Mouse (Mus musculus): ENCODE measurements at regions not wholly inside any gene's neighbourhood (a gene's known extent, or its start where the extent isn't known, plus 50 kb on each side); places are given as distances from the start of the nearest gene placed in this dataset.

- DNase-seq (ENCODE audit: low spot score in 2 of 2), result no peak
Observed at GRCm38 (mm10) chr14:98533600-98533999, 364.0 kb upstream of the Dach1 start.

GRCm38 (mm10) chr14:98520966-98521365 is 351.4 kb upstream of the Dach1 start:
- no peak for DNase-seq (ENCODE audit: low spot score in 2 of 2)

DNA sequence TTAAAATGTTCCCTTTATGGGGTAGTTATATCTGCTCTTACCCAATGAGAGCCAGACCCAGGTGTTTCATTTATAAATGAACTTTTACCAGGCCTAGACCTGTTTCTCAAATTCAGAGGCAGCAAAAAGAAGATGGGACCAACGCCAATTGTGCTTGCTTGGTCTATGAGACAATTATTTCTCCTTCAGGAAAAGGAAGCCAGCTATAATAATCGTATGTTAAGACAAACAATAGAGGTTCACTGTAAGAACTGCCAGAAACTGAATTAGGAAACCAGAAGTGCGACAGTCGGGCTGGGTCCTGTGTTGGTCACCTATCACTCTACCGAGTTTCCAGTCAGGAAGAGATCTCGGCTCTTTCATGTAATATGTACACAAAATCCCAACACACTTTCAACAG is 335.8 kb upstream of the Dach1 start:
- peak; percentile 12 to 37 for DNase-seq (ENCODE audit: low spot score in 2 of 2)

- DNase-seq (ENCODE audit: low spot score in 2 of 2), result no peak
Observed at GRCm38 (mm10) chr14:98477416-98477815, 307.9 kb upstream of the Dach1 start.

DNA sequence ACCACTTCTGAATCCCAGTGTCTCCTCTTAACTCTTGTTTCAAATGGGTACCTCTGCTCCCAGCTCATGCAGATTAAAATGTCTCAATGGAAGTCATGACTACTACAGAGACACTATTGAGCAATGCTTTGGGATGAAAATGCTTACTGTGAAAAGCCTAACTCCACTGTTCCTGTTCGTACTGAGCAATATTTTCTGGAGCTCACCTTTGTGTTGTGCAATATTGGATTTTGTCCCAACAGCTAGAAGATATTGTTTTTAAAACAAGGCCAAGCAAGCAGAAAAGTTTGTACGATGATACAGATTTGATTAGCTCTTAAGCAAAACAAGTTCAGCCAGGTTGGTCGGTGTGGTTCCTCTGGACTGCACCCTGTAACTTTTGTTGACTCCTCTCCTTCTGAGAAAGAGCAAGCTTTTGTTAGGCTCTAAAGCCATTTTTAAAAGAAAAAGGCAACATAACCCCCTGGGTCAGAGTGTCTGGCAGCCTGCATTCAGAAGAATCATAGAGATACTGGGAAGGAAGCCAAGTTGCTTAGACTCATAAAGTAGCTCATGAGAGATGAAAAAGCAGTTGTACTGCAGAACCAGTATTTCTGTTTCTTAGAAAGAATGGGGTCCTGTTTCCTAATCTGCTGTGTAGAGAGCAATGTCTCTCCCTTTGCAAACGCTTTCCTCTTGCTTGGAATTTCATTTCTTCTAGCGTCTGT is 302.4 kb upstream of the Dach1 start:
- no peak for DNase-seq (ENCODE audit: low spot score in 2 of 2)

- DNase-seq (ENCODE audit: low spot score in 2 of 2), result no peak
Observed at GRCm38 (mm10) chr14:98454461-98454860, 284.9 kb upstream of the Dach1 start.

GRCm38 (mm10) chr14:98452191-98452590 is 282.6 kb upstream of the Dach1 start:
- DNase-seq (ENCODE audit: low spot score in 2 of 2), result no peak

DNA sequence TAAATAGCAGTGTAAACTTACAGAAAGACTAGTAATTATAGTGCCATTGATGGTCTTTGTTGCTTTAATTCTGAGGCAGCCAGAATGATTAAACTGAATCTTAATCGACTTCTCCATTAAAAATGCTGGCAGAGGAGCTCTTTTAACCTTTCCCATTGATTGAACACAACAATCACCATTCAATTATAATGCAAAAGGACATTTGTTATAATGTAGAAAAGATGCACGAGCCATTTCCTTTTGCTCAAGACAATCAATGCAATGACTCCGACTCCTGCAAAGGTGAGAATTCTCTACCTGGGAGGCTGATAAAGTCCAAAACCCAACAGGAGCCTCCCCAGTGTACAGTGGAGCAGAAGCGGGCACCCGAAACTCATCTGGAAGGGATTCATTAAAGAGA is 280.0 kb upstream of the Dach1 start:
- no peak for DNase-seq (ENCODE audit: low spot score in 2 of 2)

DNA sequence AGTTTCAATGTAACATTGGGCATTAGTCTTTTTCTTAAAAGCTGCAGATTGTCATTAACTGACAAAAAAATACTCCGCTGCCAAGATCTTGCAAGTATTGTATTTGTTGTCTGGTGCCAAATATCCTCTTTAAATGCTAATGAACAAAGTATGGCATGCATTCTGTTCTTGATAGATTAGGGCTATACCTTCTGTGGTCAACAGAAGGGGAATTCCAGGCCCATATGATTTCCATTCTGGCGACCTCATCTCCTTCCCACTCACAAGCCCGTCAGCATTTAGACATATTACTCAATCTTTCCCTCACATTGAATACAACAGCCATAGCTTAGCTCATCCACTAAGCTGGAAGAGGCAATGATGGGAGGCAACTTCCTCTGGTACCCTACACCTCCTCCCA is 272.8 kb upstream of the Dach1 start:
- no peak for DNase-seq (ENCODE audit: low spot score in 2 of 2)

DNA sequence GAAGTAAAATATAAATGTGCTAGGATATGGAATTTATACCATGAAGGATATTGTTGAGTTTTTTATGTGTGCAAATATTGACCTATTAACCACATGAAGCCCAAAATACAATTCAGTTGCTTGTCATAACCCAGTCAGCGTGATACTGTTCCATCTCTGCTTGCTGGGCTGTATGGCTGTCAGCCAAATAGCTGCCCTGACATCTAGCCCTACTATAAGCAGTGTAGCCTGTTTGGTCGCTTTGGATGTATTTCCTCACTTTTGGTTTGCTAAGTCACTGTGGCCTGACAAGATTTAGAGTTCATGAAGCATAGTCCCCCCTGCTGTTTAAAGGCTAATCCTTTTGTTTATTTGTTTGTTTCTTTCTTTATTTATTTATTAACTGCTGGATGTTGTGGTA is 272.4 kb upstream of the Dach1 start:
- DNase-seq (ENCODE audit: low spot score in 2 of 2), result no peak

DNA sequence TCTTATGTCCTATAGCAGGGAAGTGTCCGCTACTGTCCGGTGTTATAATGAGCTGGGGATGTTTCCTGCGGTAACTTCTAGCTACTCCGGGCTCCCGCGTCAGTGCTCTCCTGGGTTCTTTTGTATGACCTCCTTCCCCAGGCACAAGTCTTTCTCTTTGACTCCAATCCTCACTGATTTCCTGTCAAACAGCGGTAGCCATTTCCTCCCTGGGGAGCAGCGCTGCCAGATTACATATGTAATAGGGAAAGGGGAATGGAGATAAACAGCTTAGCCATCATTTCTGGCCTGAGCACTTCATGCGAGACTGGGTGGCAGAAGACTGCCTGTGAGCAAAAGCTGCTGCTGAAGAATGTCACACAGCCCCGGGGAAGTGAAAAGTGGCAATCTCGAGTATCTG is 262.4 kb upstream of the Dach1 start:
- no peak for DNase-seq (ENCODE audit: low spot score in 2 of 2)

DNA sequence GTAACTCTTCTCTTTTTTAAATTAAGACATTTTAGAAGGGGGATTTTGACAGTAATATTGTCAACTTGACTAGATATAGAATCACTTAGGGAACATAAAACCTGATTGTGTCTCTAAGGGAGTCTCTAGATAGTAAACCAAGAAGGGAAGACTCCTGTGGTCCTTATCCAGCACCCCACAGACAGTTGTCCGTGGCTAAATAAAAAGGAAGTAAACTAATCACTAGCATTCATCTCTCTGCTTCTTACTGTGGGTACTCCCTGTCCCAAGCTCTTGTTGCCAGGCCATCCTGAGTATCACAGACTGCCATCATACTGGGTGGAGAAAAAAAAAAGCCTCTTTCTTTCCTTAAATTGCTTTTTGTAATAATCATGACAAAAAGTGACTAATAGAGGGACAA is 248.2 kb upstream of the Dach1 start:
- no peak for DNase-seq (ENCODE audit: low spot score in 2 of 2)

DNA sequence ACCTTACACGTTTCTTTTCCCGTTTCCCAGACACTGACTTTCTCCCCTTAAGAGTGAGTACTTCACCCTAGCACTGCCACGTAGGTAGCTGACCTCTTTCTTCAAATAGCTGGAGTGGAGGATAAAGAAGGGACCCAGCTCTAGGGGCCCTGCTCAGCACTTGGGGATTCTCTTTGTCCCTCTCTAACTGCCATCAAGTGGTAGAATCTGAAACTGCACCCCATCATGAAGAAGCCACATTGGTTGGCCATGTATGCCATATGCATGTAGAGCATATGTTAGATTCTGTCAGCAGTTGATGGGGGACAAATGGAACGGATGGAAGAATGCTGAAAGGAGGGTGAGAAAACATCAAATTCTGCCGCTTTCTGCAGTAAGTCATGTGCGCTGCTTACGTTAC is 244.6 kb upstream of the Dach1 start:
- DNase-seq (ENCODE audit: low spot score in 2 of 2), result no peak

- DNase-seq (ENCODE audit: low spot score in 2 of 2), result peak in 1 of 2 experiments; percentile 1
Observed at GRCm38 (mm10) chr14:98405936-98406635, 236.5 kb upstream of the Dach1 start.

DNA sequence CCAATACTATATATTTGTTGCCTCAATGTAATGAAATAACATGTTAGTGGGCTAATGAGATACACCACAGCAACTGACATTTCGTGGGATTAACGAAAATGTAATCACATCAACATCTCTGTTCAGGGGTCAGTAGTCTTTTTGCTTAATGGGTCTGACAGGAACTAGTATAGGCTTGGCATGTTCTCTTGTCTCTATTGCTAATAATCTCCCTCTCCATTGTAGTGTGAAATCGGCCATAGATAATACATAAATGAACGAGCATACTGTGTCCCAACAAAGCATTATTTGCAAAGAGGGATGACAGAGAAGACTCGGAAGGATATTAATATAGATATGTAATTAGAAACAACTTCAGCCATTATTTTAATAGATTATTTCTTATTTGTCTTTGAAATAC is 234.5 kb upstream of the Dach1 start:
- DNase-seq (ENCODE audit: low spot score in 2 of 2), result no peak

- DNase-seq (ENCODE audit: low spot score in 2 of 2), result no peak
Observed at GRCm38 (mm10) chr14:98387871-98388270, 218.3 kb upstream of the Dach1 start.
